ENCODE assay signal across 28 mouse cellular contexts in genomic region chr13:15227641-15228040, GRCm38 (mm10).
"Had no signal": no experiment of that assay in that cellular context is flagged by ENCODE, and none has a peak within 500 bp of the region (broad histone marks: within the 10 kb centered on the region; RNA-seq: fewer than 3 reads in every experiment).

No protein-coding gene starts in this region.

- DNase-seq: gastrocnemius, adult 2 months; gastrocnemius, postnatal 10 days; gastrocnemius, postnatal 25 days; heart, adult 18-20 months; heart, postnatal 10 days; heart, postnatal 4 days; kidney, adult 2 months; kidney, adult 9 months; kidney, postnatal 10 days; kidney, postnatal 25 days; kidney, postnatal 4 days; liver had no signal

- H3K4me2 ChIP-seq: heart, embryonic 11.5 days; heart, embryonic 13.5 days; heart, embryonic 15.5 days; hindbrain, embryonic 12.5 days; hindbrain, embryonic 14.5 days; intestine, embryonic 15.5 days; kidney, embryonic 15.5 days; limb, embryonic 12.5 days; liver, embryonic 11.5 days had no signal

- H3K36me3 ChIP-seq: heart, embryonic 13.5 days; heart, embryonic 15.5 days; hindbrain, embryonic 10.5 days; hindbrain, embryonic 12.5 days; intestine, embryonic 15.5 days; kidney, embryonic 15.5 days; limb, embryonic 10.5 days; limb, embryonic 12.5 days had no signal

- H3K4me3 ChIP-seq: gastrocnemius, adult 2 months; heart, embryonic 13.5 days; heart, embryonic 15.5 days; hindbrain, embryonic 10.5 days; hindbrain, embryonic 12.5 days; intestine, embryonic 15.5 days; kidney, embryonic 15.5 days; layer of hippocampus, adult 2 months; left cerebral cortex, adult 2 months; limb, embryonic 10.5 days; limb, embryonic 12.5 days had no signal

- H3K9me3 ChIP-seq: heart, embryonic 13.5 days; heart, embryonic 15.5 days; hindbrain, embryonic 10.5 days; hindbrain, embryonic 12.5 days; intestine, embryonic 15.5 days; kidney, embryonic 15.5 days; limb, embryonic 10.5 days; limb, embryonic 12.5 days had no signal

- H3K4me1 ChIP-seq: heart, embryonic 13.5 days; heart, embryonic 15.5 days; hindbrain, embryonic 10.5 days; hindbrain, embryonic 12.5 days; intestine, embryonic 15.5 days; kidney, embryonic 15.5 days; limb, embryonic 10.5 days; limb, embryonic 12.5 days had no signal

- H3K27ac ChIP-seq: gastrocnemius, adult 2 months; heart, embryonic 13.5 days; heart, embryonic 15.5 days; hindbrain, embryonic 10.5 days; hindbrain, embryonic 12.5 days; hindbrain, embryonic 14.5 days; intestine, embryonic 15.5 days; kidney, embryonic 15.5 days; layer of hippocampus, adult 2 months; left cerebral cortex, adult 2 months; limb, embryonic 10.5 days; limb, embryonic 12.5 days had no signal

- H3K9ac ChIP-seq: heart, embryonic 13.5 days; heart, embryonic 15.5 days; hindbrain, embryonic 12.5 days; hindbrain, embryonic 14.5 days; intestine, embryonic 15.5 days; kidney, embryonic 15.5 days; limb, embryonic 12.5 days had no signal

- ATAC-seq: hindbrain, embryonic 16.5 days; inflammation-experienced regulatory T-cells, adult 6 months; intestine, embryonic 15.5 days; intestine, postnatal 0 days had no signal

- H3K27me3 ChIP-seq: heart, embryonic 13.5 days; heart, embryonic 15.5 days; hindbrain, embryonic 12.5 days; intestine, embryonic 15.5 days; kidney, embryonic 15.5 days; limb, embryonic 12.5 days had no signal
